Mouse (Mus musculus): ENCODE measurements at regions not wholly inside any gene's neighbourhood (a gene's known extent, or its start where the extent isn't known, plus 50 kb on each side); places are given as distances from the start of the nearest gene placed in this dataset.
A peak's percentile ranks its signal among the peaks of the same experiment; 100 is the strongest.

- Histone ChIP-seq H3K36me3 (ENCODE audit: control insufficient read depth, insufficient read depth, low read length) (no peaks in the 10 kb centered on the region), H3K4me3 (ENCODE audit: low read depth, low read length) (no peak overlapping the region), H3K4me1 (ENCODE audit: control insufficient read depth, insufficient read depth, insufficient read length, low read length) (no peaks in the 10 kb centered on the region), H3K27ac (ENCODE audit: insufficient read depth, low read depth, low read length) (no peak overlapping the region), H3K27me3 (ENCODE audit: control insufficient read depth, insufficient read depth, low read length) (no peaks in the 10 kb centered on the region)
- TF ChIP-seq POLR2A (IDR thresholded peaks at IDR 0.05; ENCODE audit: low read depth, low read length), result no peak
- TF ChIP-seq CTCF (IDR thresholded peaks at IDR 0.05; ENCODE audit: extremely low read depth, insufficient read length, insufficient replicate concordance, low read depth, low read length), result no peak
- 26% methylated on average over 12 of the region's 12 CpGs for WGBS
Measured at GRCm38 (mm10) chr2:75149562-75149961, 324.0 kb downstream of the Mtx2 start.

DNA sequence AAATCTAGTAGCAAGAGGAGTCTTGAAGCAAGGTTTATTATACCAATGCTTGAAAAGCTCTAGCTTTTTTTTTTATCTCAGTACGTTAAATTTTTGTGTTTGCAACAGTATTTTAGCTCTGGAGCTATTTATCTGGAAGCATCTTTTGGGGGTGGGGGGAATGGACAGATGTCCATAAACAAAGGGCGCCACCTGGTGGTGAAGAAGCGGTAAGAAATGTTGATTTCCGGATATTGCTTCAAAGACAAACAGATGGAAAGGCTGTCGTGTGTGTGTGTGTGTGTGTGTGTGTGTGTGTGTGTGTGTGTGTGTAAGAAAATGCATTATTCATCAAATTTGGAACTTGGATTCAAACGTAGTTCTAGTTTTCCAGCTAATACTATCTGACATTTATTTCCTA is 325.4 kb downstream of the Mtx2 start:
- no peaks in the 10 kb centered on the region for H3K4me1 ChIP-seq (ENCODE audit: control insufficient read depth, insufficient read depth, insufficient read length, low read length)
- WGBS, result 6% methylated on average over 6 of the region's 6 CpGs
- H3K36me3 ChIP-seq (ENCODE audit: control insufficient read depth, insufficient read depth, low read length), result no peaks in the 10 kb centered on the region
- no peaks in the 10 kb centered on the region for H3K27me3 ChIP-seq (ENCODE audit: control insufficient read depth, insufficient read depth, low read length)
- no peak overlapping the region for H3K27ac ChIP-seq (ENCODE audit: insufficient read depth, low read depth, low read length)
- no peak overlapping the region for H3K4me3 ChIP-seq (ENCODE audit: low read depth, low read length)
- TF ChIP-seq CTCF (IDR thresholded peaks at IDR 0.05; ENCODE audit: extremely low read depth, insufficient read length, insufficient replicate concordance, low read depth, low read length) (no peak), POLR2A (IDR thresholded peaks at IDR 0.05; ENCODE audit: low read depth, low read length) (no peak)

- WGBS, result 85% methylated on average over 8 of the region's 8 CpGs
- no peak for TF ChIP-seq CTCF (IDR thresholded peaks at IDR 0.05; ENCODE audit: extremely low read depth, insufficient read length, insufficient replicate concordance, low read depth, low read length)
- no peak for TF ChIP-seq POLR2A (IDR thresholded peaks at IDR 0.05; ENCODE audit: low read depth, low read length)
- H3K4me3 ChIP-seq (ENCODE audit: low read depth, low read length), result no peak overlapping the region
- H3K27me3 ChIP-seq (ENCODE audit: control insufficient read depth, insufficient read depth, low read length), result no peaks in the 10 kb centered on the region
- no peaks in the 10 kb centered on the region for H3K4me1 ChIP-seq (ENCODE audit: control insufficient read depth, insufficient read depth, insufficient read length, low read length)
- H3K36me3 ChIP-seq (ENCODE audit: control insufficient read depth, insufficient read depth, low read length), result no peaks in the 10 kb centered on the region
- no peak overlapping the region for H3K27ac ChIP-seq (ENCODE audit: insufficient read depth, low read depth, low read length)
Measured at GRCm38 (mm10) chr2:75151519-75151918, 325.9 kb downstream of the Mtx2 start.

DNA sequence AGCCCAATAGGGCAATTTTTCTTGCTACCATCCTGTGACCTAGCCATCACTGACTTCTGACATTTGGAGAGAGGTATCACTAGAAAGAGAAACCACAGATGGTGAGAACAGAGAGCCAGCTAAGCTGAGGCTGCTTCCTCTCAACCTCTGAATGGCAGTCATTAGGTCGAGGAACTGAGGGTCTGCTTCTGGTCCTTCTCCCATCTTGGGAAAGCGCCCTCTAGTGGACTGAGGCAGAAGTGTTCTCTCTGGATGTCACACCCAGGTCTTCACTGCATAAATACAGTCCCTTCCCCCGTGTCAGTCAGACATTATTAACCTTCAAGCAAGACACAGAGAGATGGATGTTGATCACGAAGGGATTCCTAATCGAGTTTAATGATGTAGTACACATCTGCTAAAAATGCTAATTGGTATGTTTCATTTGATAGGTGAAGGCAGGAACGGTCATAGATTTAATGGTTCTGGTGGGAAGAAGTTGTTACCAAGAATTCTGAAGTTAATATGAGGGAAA is 326.9 kb downstream of the Mtx2 start:
- no peak for TF ChIP-seq POLR2A (IDR thresholded peaks at IDR 0.05; ENCODE audit: low read depth, low read length)
- TF ChIP-seq CTCF (IDR thresholded peaks at IDR 0.05; ENCODE audit: extremely low read depth, insufficient read length, insufficient replicate concordance, low read depth, low read length), result peak; percentile 62; the same call in 1 of the 2 replicates

DNA sequence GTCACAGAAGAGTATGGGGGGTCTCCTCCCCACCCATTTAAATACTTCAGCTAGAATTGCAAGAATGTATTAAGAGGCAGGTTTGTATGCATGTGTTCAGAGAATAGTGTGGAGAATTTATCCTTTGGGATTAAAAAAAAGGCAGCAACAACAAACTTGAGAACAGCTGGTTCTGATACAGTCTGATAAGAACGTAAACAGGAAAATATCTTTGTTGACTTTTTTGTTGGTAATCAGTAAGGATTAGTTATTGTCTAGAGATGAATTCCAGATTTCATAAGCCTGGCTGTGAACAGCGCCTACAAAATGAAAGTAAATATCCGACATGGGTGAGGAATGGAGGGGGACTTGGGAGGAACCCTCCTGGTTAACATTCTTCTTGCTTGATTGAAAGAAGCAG is 328.8 kb downstream of the Mtx2 start:
- 51% methylated on average over 3 of the region's 3 CpGs for WGBS
- H3K27me3 ChIP-seq (ENCODE audit: control insufficient read depth, insufficient read depth, low read length), result no peaks in the 10 kb centered on the region
- H3K4me3 ChIP-seq (ENCODE audit: low read depth, low read length), result no peak overlapping the region
- H3K36me3 ChIP-seq (ENCODE audit: control insufficient read depth, insufficient read depth, low read length), result no peaks in the 10 kb centered on the region
- TF ChIP-seq CTCF (IDR thresholded peaks at IDR 0.05; ENCODE audit: extremely low read depth, insufficient read length, insufficient replicate concordance, low read depth, low read length), result no peak
- no peak for TF ChIP-seq POLR2A (IDR thresholded peaks at IDR 0.05; ENCODE audit: low read depth, low read length)
- no peak overlapping the region for H3K27ac ChIP-seq (ENCODE audit: insufficient read depth, low read depth, low read length)
- H3K4me1 ChIP-seq (ENCODE audit: control insufficient read depth, insufficient read depth, insufficient read length, low read length), result no peaks in the 10 kb centered on the region

More for the DNA sequence above, 326.9 kb downstream of the Mtx2 start:
- Histone ChIP-seq H3K4me3 (ENCODE audit: low read depth, low read length) (no peak overlapping the region), H3K27me3 (ENCODE audit: control insufficient read depth, insufficient read depth, low read length) (no peaks in the 10 kb centered on the region), H3K36me3 (ENCODE audit: control insufficient read depth, insufficient read depth, low read length) (no peaks in the 10 kb centered on the region), H3K27ac (ENCODE audit: insufficient read depth, low read depth, low read length) (no peak overlapping the region), H3K4me1 (ENCODE audit: control insufficient read depth, insufficient read depth, insufficient read length, low read length) (no peaks in the 10 kb centered on the region)
- 35% methylated on average over 6 of the region's 6 CpGs for WGBS

- TF ChIP-seq POLR2A (IDR thresholded peaks at IDR 0.05; ENCODE audit: low read depth, low read length) (no peak), CTCF (IDR thresholded peaks at IDR 0.05; ENCODE audit: extremely low read depth, insufficient read length, insufficient replicate concordance, low read depth, low read length) (no peak)
- no peak overlapping the region for H3K27ac ChIP-seq (ENCODE audit: insufficient read depth, low read depth, low read length)
- no peak overlapping the region for H3K4me3 ChIP-seq (ENCODE audit: low read depth, low read length)
- H3K27me3 ChIP-seq (ENCODE audit: control insufficient read depth, insufficient read depth, low read length), result no peaks in the 10 kb centered on the region
- WGBS, result 57% methylated on average over 3 of the region's 3 CpGs
- no peaks in the 10 kb centered on the region for H3K4me1 ChIP-seq (ENCODE audit: control insufficient read depth, insufficient read depth, insufficient read length, low read length)
- H3K36me3 ChIP-seq (ENCODE audit: control insufficient read depth, insufficient read depth, low read length), result no peaks in the 10 kb centered on the region
Measured at GRCm38 (mm10) chr2:75158581-75158980, 333.0 kb downstream of the Mtx2 start.

- WGBS, result 91% methylated on average over 14 of the region's 14 CpGs
- TF ChIP-seq POLR2A (IDR thresholded peaks at IDR 0.05; ENCODE audit: low read depth, low read length) (no peak), CTCF (IDR thresholded peaks at IDR 0.05; ENCODE audit: extremely low read depth, insufficient read length, insufficient replicate concordance, low read depth, low read length) (no peak)
- no peaks in the 10 kb centered on the region for H3K27me3 ChIP-seq (ENCODE audit: control insufficient read depth, insufficient read depth, low read length)
- no peak overlapping the region for H3K27ac ChIP-seq (ENCODE audit: insufficient read depth, low read depth, low read length)
- no peaks in the 10 kb centered on the region for H3K36me3 ChIP-seq (ENCODE audit: control insufficient read depth, insufficient read depth, low read length)
- no peaks in the 10 kb centered on the region for H3K4me1 ChIP-seq (ENCODE audit: control insufficient read depth, insufficient read depth, insufficient read length, low read length)
- no peak overlapping the region for H3K4me3 ChIP-seq (ENCODE audit: low read depth, low read length)
Measured at GRCm38 (mm10) chr2:75161075-75161474, 335.5 kb downstream of the Mtx2 start.

Data from small intestine, adult 2 months (tissue).